Mouse (Mus musculus) liver, embryonic 16.5 days (tissue): ENCODE measurements at regions not wholly inside any gene's neighbourhood (a gene's known extent, or its start where the extent isn't known, plus 50 kb on each side); places are given as distances from the start of the nearest gene placed in this dataset.

Experiments
- ATAC-seq: fragments of 200-750 bp; cut with Nextera tagmentation; 2 replicates; pipeline ENCODE4 v1.8.0; 2017; ENCODE audit warnings: low read depth, mild to moderate bottlenecking, moderate number of reproducible peaks, moderate library complexity
- H3K27ac ChIP-seq: fragments of 300-500 bp; sonication (generic); 2 replicates; pipeline ENCODE4 v1.5.1; 2014; ENCODE audit warnings: mild to moderate bottlenecking, low read length
- H3K27me3 ChIP-seq: fragments of 300-500 bp; sonication (generic); 2 replicates; pipeline ENCODE4 v1.6.1; 2014; ENCODE audit warnings: low read depth, low read length, mixed read lengths; ENCODE audit not compliant: control insufficient read depth, insufficient read depth
- H3K36me3 ChIP-seq: fragments of 300-500 bp; sonication (generic); 2 replicates; pipeline ENCODE4 v1.6.1; 2014; ENCODE audit warnings: mild to moderate bottlenecking; ENCODE audit not compliant: control insufficient read depth, insufficient read depth
- H3K4me1 ChIP-seq: fragments of 300-500 bp; sonication (generic); 2 replicates; pipeline ENCODE4 v1.6.1; 2014; ENCODE audit warnings: low read depth, low read length, mixed read lengths; ENCODE audit not compliant: control insufficient read depth
- H3K4me2 ChIP-seq: fragments of 300-500 bp; sonication (generic); 2 replicates; pipeline ENCODE4 v1.6.1; 2014; ENCODE audit warnings: low read depth, low read length, mixed read lengths
- H3K4me3 ChIP-seq: fragments of 300-500 bp; sonication (generic); 2 replicates; pipeline ENCODE4 v1.5.1; 2014; ENCODE audit warnings: low read depth, mild to moderate bottlenecking, low read length
- H3K9ac ChIP-seq: fragments of 300-500 bp; sonication (generic); 2 replicates; pipeline ENCODE4 v1.6.1; 2014; ENCODE audit warnings: low read depth, low read length
- H3K9me3 ChIP-seq: fragments of 300-500 bp; sonication (generic); replicated peaks from 2 replicates; pipeline ENCODE4 v1.6.1; 2016; ENCODE audit warnings: low read length; ENCODE audit not compliant: control insufficient read depth
- WGBS: fragments of 180-500 bp; shearing (Covaris S2); extraction: QIAGEN DNeasy Blood & Tissue Kit; methylation state at CpG from one replicate; pipeline ENCODE4 v1.1.7; 2014; ENCODE audit not compliant: insufficient replicate concordance; 5-methylcytosine and 5-hydroxymethylcytosine counted together

DNA sequence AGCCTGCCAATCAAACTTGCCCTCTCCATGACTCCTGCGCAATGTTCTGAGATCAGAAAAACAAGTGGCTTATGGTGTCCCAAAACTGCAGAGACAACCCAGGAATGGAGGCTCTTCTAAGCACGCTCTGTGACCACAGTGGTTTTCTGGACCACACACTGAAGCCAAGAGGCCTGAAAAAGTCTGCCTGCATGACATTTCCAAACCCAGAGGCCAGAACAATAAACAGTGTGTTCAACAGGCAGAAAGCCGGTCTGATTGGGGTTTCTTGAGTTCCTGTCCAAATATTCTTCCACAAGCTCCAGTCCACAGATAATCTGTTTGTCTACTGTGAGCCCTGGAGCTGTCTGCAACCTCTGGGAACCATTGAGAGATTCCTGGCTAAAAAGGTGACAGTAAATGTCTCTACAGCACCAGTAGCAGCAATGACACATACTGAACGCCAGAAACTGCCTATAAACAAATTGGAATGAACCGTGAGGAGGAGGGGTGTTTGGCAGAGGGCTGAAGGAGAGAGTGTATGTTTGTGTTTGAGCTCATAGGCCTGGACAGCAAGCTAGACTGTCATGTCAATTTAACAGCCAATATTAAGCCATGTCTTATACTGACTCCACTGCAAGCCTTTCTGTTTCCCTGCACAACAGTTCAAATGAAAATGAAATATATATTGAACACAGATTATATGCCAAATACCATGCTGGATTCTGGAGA is 152.2 kb downstream of the Rpl10-ps3 start:
- Histone ChIP-seq H3K4me3 (no peak overlapping the region), H3K9me3 (no peaks in the 10 kb centered on the region), H3K36me3 (no peaks in the 10 kb centered on the region), H3K4me1 (no peaks in the 10 kb centered on the region), H3K27ac (no peak overlapping the region), H3K4me2 (no peak overlapping the region), H3K27me3 (no peaks in the 10 kb centered on the region), H3K9ac (no peak overlapping the region)
- WGBS = 49% methylated on average over 5 of the region's 5 CpGs
- no peak for ATAC-seq

DNA sequence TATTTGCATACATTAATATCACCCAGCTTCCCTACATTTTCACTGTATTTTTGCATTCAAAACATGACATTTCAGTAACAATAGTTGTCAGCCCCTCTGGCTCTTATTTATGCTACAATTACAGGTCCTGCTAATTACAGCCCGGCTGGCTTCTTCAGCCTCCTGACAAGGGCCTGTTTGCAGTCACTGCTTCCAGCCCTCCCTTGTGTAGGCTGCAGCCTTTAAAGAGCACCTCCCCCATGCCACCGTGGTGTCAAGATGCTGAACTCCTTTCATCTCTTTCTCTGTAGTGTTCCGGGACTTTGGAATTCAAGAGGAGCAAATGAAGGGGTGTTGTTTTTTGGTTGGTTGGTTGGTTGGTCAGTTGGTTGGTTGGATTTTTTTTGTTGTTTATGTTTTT is 153.6 kb downstream of the Rpl10-ps3 start:
- Histone ChIP-seq H3K4me1 (no peaks in the 10 kb centered on the region), H3K27ac (no peak overlapping the region), H3K4me2 (no peak overlapping the region), H3K9ac (no peak overlapping the region), H3K4me3 (no peak overlapping the region), H3K36me3 (no peaks in the 10 kb centered on the region), H3K27me3 (no peaks in the 10 kb centered on the region), H3K9me3 (no peaks in the 10 kb centered on the region)
- no peak for ATAC-seq
- 41% methylated on average over 3 of the region's 3 CpGs for WGBS

- no peaks in the 10 kb centered on the region for H3K4me1 ChIP-seq
- no peak overlapping the region for H3K27ac ChIP-seq
- H3K4me2 ChIP-seq = no peak overlapping the region
- no peak overlapping the region for H3K9ac ChIP-seq
- WGBS = 57% methylated on average over 6 of the region's 6 CpGs
- H3K27me3 ChIP-seq = no peaks in the 10 kb centered on the region
- H3K9me3 ChIP-seq = no peaks in the 10 kb centered on the region
- ATAC-seq = no peak
- H3K4me3 ChIP-seq = no peak overlapping the region
- no peaks in the 10 kb centered on the region for H3K36me3 ChIP-seq
Observed at GRCm38 (mm10) chr9:50188576-50189070, 156.1 kb downstream of the Rpl10-ps3 start.

- no peaks in the 10 kb centered on the region for H3K4me1 ChIP-seq
- H3K36me3 ChIP-seq = no peaks in the 10 kb centered on the region
- no peak overlapping the region for H3K9ac ChIP-seq
- no peak overlapping the region for H3K4me2 ChIP-seq
- H3K27ac ChIP-seq = no peak overlapping the region
- no peak overlapping the region for H3K4me3 ChIP-seq
- H3K9me3 ChIP-seq = no peaks in the 10 kb centered on the region
- H3K27me3 ChIP-seq = no peaks in the 10 kb centered on the region
- WGBS = 39% methylated on average over 2 of the region's 2 CpGs
- no peak for ATAC-seq
Observed at GRCm38 (mm10) chr9:50181360-50181759, 163.4 kb downstream of the Rpl10-ps3 start.

DNA sequence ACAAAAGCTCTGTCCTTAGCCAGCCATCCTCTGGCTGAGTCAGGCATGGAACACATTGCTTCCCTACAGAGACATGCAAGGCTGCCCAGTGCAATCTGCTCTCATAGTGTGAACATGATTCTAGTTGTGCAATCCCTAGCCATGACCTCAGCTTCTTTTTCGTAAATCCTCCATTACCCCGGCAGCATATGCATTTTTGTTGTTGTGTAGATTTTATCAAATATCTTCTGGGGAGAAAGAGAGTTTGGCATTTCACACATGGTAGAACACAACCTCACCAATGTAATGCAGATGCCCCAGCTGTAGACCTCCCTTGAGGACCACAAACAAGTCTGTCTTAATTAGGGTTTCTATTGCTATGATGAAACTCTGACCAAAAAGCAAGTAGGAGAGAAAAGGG is 168.6 kb downstream of the Rpl10-ps3 start:
- H3K9ac ChIP-seq = no peak overlapping the region
- no peak overlapping the region for H3K4me2 ChIP-seq
- 67% methylated on average over 2 of the region's 2 CpGs for WGBS
- no peak for ATAC-seq
- H3K27ac ChIP-seq = no peak overlapping the region
- no peaks in the 10 kb centered on the region for H3K9me3 ChIP-seq
- H3K36me3 ChIP-seq = no peaks in the 10 kb centered on the region
- no peaks in the 10 kb centered on the region for H3K4me1 ChIP-seq
- H3K27me3 ChIP-seq = no peaks in the 10 kb centered on the region
- H3K4me3 ChIP-seq = no peak overlapping the region

GRCm38 (mm10) chr9:50171826-50172464 is 172.8 kb downstream of the Rpl10-ps3 start:
- Histone ChIP-seq H3K27ac (no peak overlapping the region), H3K27me3 (no peaks in the 10 kb centered on the region), H3K36me3 (no peaks in the 10 kb centered on the region), H3K4me1 (no peaks in the 10 kb centered on the region), H3K9me3 (no peaks in the 10 kb centered on the region), H3K4me3 (no peak overlapping the region), H3K9ac (no peak overlapping the region), H3K4me2 (no peak overlapping the region)
- no peak for ATAC-seq
- 28% methylated on average over 7 of the region's 7 CpGs for WGBS

DNA sequence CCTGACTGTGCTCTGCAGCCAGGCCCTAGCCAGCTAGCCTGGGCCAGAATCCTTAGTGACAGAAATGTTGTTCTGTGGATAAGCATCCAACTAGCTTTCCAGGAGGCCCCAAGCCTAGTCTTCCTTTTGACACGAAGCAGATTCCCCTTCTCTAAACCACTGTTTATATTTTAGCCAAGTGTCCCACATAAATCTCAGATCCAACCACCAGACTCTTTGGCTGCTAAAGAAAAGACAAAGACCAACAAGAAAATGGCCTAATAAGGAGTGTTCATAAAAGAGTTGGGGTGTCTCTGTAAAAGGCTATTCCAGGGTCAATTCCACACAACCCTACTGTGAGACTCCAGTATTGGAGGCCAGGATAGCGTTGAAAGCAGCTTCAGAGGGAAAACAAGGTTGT is 173.6 kb downstream of the Rpl10-ps3 start:
- Histone ChIP-seq H3K9ac (no peak overlapping the region), H3K27me3 (no peaks in the 10 kb centered on the region), H3K9me3 (no peaks in the 10 kb centered on the region), H3K4me3 (no peak overlapping the region), H3K4me2 (no peak overlapping the region), H3K4me1 (no peaks in the 10 kb centered on the region), H3K36me3 (no peaks in the 10 kb centered on the region), H3K27ac (no peak overlapping the region)
- 42% methylated on average over 2 of the region's 2 CpGs for WGBS
- ATAC-seq = no peak

DNA sequence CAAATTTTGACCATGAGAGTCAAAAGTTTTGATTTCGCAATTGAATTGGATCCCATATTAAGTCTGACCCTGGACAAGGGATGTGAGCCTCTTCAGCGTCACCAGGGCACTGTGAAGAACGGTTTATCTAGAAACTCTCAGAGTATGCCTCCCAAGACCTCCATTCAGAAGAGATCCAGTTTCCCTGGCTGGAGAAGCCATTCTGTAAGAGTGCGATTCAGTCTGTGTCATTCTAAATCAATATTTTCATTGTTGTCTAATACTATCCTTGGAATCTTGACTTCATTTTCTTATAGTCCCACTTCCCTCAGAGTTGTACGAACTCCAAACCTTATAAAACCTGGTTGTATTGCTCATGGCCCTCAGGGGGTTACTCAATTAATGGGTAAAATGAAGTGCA is 174.1 kb downstream of the Rpl10-ps3 start:
- Histone ChIP-seq H3K27ac (no peak overlapping the region), H3K4me1 (no peaks in the 10 kb centered on the region), H3K36me3 (no peaks in the 10 kb centered on the region), H3K4me3 (no peak overlapping the region), H3K9ac (no peak overlapping the region), H3K4me2 (no peak overlapping the region), H3K27me3 (no peaks in the 10 kb centered on the region), H3K9me3 (no peaks in the 10 kb centered on the region)
- 56% methylated on average over 5 of the region's 5 CpGs for WGBS
- no peak for ATAC-seq

DNA sequence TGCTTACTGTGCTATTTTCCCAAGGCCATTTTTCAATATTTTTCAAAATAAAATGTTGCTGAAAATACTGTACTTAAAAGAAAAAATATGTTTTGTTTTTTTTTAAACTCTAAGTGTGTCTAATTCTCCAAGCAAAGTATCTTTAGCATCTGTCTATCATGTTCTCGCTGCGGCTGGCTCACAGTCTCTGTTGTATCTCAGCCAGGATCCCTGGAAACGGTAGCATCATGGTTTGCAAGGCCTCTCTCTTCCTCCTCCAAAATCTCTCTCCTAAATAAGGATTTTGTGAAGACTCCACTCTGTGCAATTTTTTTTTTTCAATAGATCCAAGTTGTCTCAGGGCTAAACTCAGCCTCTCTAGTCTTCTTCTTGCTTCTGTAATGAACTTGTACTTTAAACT is 190.2 kb downstream of the Rpl10-ps3 start:
- Histone ChIP-seq H3K4me1 (no peaks in the 10 kb centered on the region), H3K36me3 (no peaks in the 10 kb centered on the region), H3K9me3 (no peaks in the 10 kb centered on the region), H3K27ac (no peak overlapping the region), H3K27me3 (no peaks in the 10 kb centered on the region), H3K4me3 (no peak overlapping the region), H3K9ac (no peak overlapping the region), H3K4me2 (no peak overlapping the region)
- no peak for ATAC-seq
- WGBS = 64% methylated on average over 3 of the region's 3 CpGs
